Mouse (Mus musculus): ENCODE measurements around the gene Strn4. TPM values are rescaled to one million over a fixed set of nuclear protein-coding genes. Genes with fewer than 3 reads are reported as not detected.

The Strn4 gene
- polyA plus RNA-seq, 1 experiment from 2014 or later: 155 TPM

DNA sequence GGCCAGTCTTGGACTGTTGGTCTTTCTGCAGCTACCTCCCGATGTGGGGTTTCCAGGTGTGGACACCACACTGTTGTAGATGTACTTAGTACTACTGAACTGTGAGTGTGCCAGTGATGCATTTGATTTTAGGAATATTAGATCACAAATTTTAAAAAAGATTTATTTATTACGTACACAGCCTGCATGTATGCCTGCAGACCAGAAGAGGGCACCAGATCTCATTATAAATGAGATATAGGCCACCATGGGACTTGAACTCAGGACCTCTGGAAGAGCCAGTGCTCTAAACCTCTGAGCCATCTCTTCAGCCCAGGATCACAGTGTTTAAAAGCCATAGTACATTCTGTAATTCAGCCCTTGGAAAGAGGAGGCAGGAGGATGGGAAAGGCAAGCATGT is 3.2 kb upstream of the Strn4 start:
- H3K27me3 ChIP-seq: peaks cover 28% of the 10 kb centered on the region
- H3K9ac ChIP-seq: peak overlapping the region; percentile 13; the same call in 1 of the 2 replicates
- WGBS: 74% methylated on average over 2 of the region's 2 CpGs
- no peaks in the 10 kb centered on the region for H3K9me3 ChIP-seq
- H3K27ac ChIP-seq (replicated peaks): no peak overlapping the region
- H3K36me3 ChIP-seq: peaks cover 26% of the 10 kb centered on the region
- peak overlapping the region; percentile 70; the same call in 1 of the 2 replicates for H3K4me2 ChIP-seq
- no peak overlapping the region for H3K4me3 ChIP-seq
- H3K4me1 ChIP-seq (replicated peaks): peaks cover 71% of the 10 kb centered on the region
- ATAC-seq (ENCODE audit: low read depth): no peak

GRCm38 (mm10) chr7:16816078-16816474 is 387 bp downstream of the Strn4 start:
- H3K4me1 ChIP-seq (replicated peaks): peaks cover 90% of the 10 kb centered on the region
- ATAC-seq (ENCODE audit: low read depth): peak; percentile 69
- H3K4me2 ChIP-seq: peak overlapping the region; percentile 94
- peak overlapping the region; percentile 99 for H3K9ac ChIP-seq
- H3K27ac ChIP-seq (replicated peaks): peak overlapping the region; percentile 100
- H3K27me3 ChIP-seq: peaks cover 22% of the 10 kb centered on the region
- H3K4me3 ChIP-seq: peak overlapping the region; percentile 97
- H3K36me3 ChIP-seq: 0 out of 2 replicates have a peak, but pooled peaks cover 4% of the 10 kb centered on the region
- no peaks in the 10 kb centered on the region for H3K9me3 ChIP-seq
- under 1% methylated on average over 38 of the region's 55 CpGs for WGBS

DNA sequence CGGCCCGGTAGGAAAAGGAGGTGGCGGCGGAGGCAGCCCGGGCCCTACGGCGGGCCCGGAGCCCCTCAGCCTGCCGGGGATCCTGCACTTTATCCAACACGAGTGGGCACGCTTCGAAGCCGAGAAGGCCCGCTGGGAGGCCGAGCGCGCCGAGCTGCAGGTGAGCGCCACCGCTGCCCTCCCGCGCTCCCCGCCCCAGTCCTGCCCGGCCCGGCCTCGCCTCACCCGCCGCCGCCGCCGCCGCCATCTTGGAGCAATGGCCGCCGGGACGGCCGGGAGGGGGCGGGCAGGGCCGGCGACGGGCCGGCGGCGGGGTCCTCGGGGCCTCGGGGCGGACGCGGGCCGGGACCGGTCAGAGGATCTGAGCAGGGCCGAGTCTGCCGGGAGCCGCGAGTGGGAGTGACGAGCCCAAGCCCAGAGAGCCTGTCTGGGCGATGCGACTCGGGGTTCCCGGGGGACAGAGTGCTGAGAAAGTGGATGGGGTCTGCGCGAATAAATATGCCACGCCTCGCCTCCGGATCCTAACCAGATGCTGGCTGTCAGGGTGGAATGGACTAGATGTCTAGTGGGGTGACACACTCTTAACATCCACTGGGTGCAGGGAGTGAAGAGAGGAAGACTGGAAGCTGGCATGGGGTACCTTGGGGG is 910 bp downstream of the Strn4 start, which contains the start of gene Fkrp:
Gene Fkrp, minus strand, starts transcription at position 258 of the 648 bp plus-strand sequence.
- H3K9me3 ChIP-seq: no peaks in the 10 kb centered on the region
- under 1% methylated on average over 50 of the region's 64 CpGs for WGBS
- H3K36me3 ChIP-seq: 0 out of 2 replicates have a peak, but pooled peaks cover 4% of the 10 kb centered on the region
- peak within 1 kb of the TSS; percentile 100 for H3K27ac ChIP-seq (replicated peaks)
- peaks cover 90% of the 10 kb centered on the region for H3K4me1 ChIP-seq (replicated peaks)
- peak within 1 kb of the TSS; percentile 97 for H3K4me3 ChIP-seq
- H3K9ac ChIP-seq: peak within 1 kb of the TSS; percentile 99
- H3K27me3 ChIP-seq: peaks cover 18% of the 10 kb centered on the region
- peak within 1 kb of the TSS; percentile 94 for H3K4me2 ChIP-seq
- peak; percentile 37 for ATAC-seq (ENCODE audit: low read depth)

- H3K27me3 ChIP-seq: peaks cover 7% of the 10 kb centered on the region
- WGBS: 39% methylated on average over 3 of the region's 3 CpGs
- no peak for ATAC-seq (ENCODE audit: low read depth)
These were observed 2.0 kb downstream of the Strn4 start for GRCm38 (mm10) chr7:16817693-16818092.

GRCm38 (mm10) chr7:16819794-16820193 is 4.1 kb downstream of the Strn4 start:
- no peaks in the 10 kb centered on the region for H3K27me3 ChIP-seq
- peaks cover 25% of the 10 kb centered on the region for H3K36me3 ChIP-seq
- H3K9me3 ChIP-seq: no peaks in the 10 kb centered on the region
- peak overlapping the region; percentile 18 for H3K4me2 ChIP-seq
- WGBS: 79% methylated on average over 5 of the region's 5 CpGs
- no peak for ATAC-seq (ENCODE audit: low read depth)
- 0 out of 2 replicates have a peak overlapping the region, but pooled peaks have one; percentile 26 for H3K9ac ChIP-seq
- peaks cover 79% of the 10 kb centered on the region for H3K4me1 ChIP-seq (replicated peaks)
- H3K4me3 ChIP-seq: no peak overlapping the region
- 0 out of 2 replicates have a peak overlapping the region, but pooled peaks have one; percentile 19 for H3K27ac ChIP-seq (replicated peaks)

More at GRCm38 (mm10) chr7:16817693-16818092, 2.0 kb downstream of the Strn4 start:
- Histone ChIP-seq H3K4me3 (peak overlapping the region; percentile 97), H3K4me1 (replicated peaks) (peaks cover 90% of the 10 kb centered on the region), H3K4me2 (peak overlapping the region; percentile 94), H3K9me3 (no peaks in the 10 kb centered on the region), H3K27ac (replicated peaks) (peak overlapping the region; percentile 100), H3K36me3 (peaks cover 9% of the 10 kb centered on the region; the same call in 1 of the 2 replicates), H3K9ac (peak overlapping the region; percentile 99)

GRCm38 (mm10) chr7:16820271-16820763 is 4.6 kb downstream of the Strn4 start:
- no peak for ATAC-seq (ENCODE audit: low read depth)
- H3K27ac ChIP-seq (replicated peaks): peak overlapping the region; percentile 19; the same call in 1 of the 2 replicates
- H3K9ac ChIP-seq: 0 out of 2 replicates have a peak overlapping the region, but pooled peaks have one; percentile 38
- H3K9me3 ChIP-seq: no peaks in the 10 kb centered on the region
- no peaks in the 10 kb centered on the region for H3K27me3 ChIP-seq
- peak overlapping the region; percentile 18; the same call in 1 of the 2 replicates for H3K4me2 ChIP-seq
- WGBS: 78% methylated on average over 5 of the region's 5 CpGs
- peaks cover 74% of the 10 kb centered on the region for H3K4me1 ChIP-seq (replicated peaks)
- H3K4me3 ChIP-seq: no peak overlapping the region
- peaks cover 30% of the 10 kb centered on the region for H3K36me3 ChIP-seq

DNA sequence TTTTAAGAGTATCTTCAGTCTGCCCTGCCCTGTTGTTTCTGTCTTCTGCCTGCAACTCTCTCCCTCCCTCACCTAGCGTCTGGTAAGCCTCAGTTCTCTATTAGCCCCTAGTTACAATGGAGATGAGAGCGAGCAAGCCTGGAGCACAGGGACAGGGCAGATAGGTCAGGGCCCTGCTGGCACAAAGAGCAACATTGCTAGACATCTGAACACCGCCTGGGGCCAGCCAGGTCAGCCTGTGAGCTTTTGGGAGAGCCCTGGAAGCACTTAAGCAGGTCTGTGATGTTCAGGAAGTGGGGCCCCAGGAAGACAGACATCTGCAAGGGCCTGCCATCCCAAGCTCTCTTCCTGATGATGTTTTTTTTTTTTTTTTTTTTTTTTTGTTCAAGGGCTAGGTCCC is 5.4 kb downstream of the Strn4 start:
- Histone ChIP-seq H3K4me1 (replicated peaks) (peaks cover 70% of the 10 kb centered on the region), H3K9ac (peak overlapping the region; percentile 52; the same call in 1 of the 2 replicates), H3K9me3 (no peaks in the 10 kb centered on the region), H3K4me2 (no peak overlapping the region), H3K27me3 (no peaks in the 10 kb centered on the region), H3K4me3 (no peak overlapping the region), H3K36me3 (peaks cover 38% of the 10 kb centered on the region), H3K27ac (replicated peaks) (0 out of 2 replicates have a peak overlapping the region, but pooled peaks have one; percentile 9)
- no peak for ATAC-seq (ENCODE audit: low read depth)
- 43% methylated on average over 3 of the region's 3 CpGs for WGBS

- Histone ChIP-seq H3K27ac (replicated peaks) (peak overlapping the region; percentile 28; the same call in 1 of the 2 replicates), H3K9me3 (no peaks in the 10 kb centered on the region), H3K4me3 (no peak overlapping the region), H3K4me2 (no peak overlapping the region), H3K36me3 (peaks cover 44% of the 10 kb centered on the region), H3K4me1 (replicated peaks) (peaks cover 74% of the 10 kb centered on the region), H3K27me3 (no peaks in the 10 kb centered on the region), H3K9ac (no peak overlapping the region)
- WGBS: 77% methylated on average over 4 of the region's 4 CpGs
- no peak for ATAC-seq (ENCODE audit: low read depth)
These were observed 6.0 kb downstream of the Strn4 start for GRCm38 (mm10) chr7:16821669-16822101.

DNA sequence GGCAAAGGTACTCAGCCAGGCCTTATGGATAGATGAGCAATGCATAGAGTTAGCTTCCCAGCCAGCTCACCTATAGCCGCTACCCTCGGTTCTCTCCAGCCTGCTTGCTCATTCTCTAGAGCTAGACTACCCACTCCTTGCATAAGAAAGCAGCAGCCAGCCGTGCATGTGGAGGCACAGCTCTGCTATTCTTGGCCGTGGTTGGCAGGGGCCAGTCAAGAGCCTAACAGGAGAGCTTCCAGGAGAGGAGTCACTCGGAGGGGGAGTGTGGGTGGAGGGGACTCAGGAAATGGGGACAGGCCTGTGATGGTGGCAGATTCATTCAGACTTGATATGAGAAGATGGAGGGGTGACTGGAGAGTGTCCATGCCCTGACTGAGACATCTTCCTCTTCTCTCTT is 8.0 kb downstream of the Strn4 start:
- Histone ChIP-seq H3K4me3 (no peak overlapping the region), H3K9ac (0 out of 2 replicates have a peak overlapping the region, but pooled peaks have one; percentile 2), H3K9me3 (no peaks in the 10 kb centered on the region), H3K4me1 (replicated peaks) (peaks cover 56% of the 10 kb centered on the region), H3K27ac (replicated peaks) (no peak overlapping the region), H3K36me3 (peaks cover 64% of the 10 kb centered on the region), H3K27me3 (no peaks in the 10 kb centered on the region), H3K4me2 (no peak overlapping the region)
- no peak for ATAC-seq (ENCODE audit: low read depth)
- 79% methylated on average over 5 of the region's 5 CpGs for WGBS

- WGBS: 83% methylated on average over 10 of the region's 10 CpGs
- no peak overlapping the region for H3K27ac ChIP-seq (replicated peaks)
- H3K9ac ChIP-seq: no peak overlapping the region
- H3K4me2 ChIP-seq: no peak overlapping the region
- peaks cover 85% of the 10 kb centered on the region for H3K36me3 ChIP-seq
- no peaks in the 10 kb centered on the region for H3K27me3 ChIP-seq
- H3K9me3 ChIP-seq: no peaks in the 10 kb centered on the region
- H3K4me3 ChIP-seq: no peak overlapping the region
- ATAC-seq (ENCODE audit: low read depth): no peak
- H3K4me1 ChIP-seq (replicated peaks): peaks cover 35% of the 10 kb centered on the region
These were observed 10.1 kb downstream of the Strn4 start for GRCm38 (mm10) chr7:16825785-16826184.

DNA sequence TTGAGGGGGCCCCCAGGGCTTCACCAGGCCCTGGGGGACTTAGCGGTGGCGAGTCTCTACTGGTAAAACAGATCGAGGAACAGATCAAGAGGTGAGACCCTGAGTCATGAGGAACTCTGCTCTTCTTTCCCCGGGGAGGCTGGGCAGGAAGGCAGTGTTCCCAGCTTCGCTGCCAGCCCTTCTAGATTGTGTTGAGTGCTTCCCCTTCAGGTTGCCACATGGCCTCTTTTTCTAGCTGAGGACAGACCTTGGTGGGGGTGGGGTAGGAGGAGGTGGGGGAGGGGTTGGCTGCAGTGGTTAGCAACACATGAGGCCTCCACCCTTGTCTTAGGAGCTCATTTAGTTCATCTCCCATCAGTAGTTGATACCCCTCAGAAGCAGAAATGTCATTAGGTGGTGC is 10.9 kb downstream of the Strn4 start:
- no peak for ATAC-seq (ENCODE audit: low read depth)

GRCm38 (mm10) chr7:16827274-16827673 is 11.6 kb downstream of the Strn4 start:
- H3K27ac ChIP-seq (replicated peaks): no peak overlapping the region
- H3K36me3 ChIP-seq: peaks cover 98% of the 10 kb centered on the region
- no peak overlapping the region for H3K4me2 ChIP-seq
- no peaks in the 10 kb centered on the region for H3K9me3 ChIP-seq
- WGBS: 78% methylated on average over 4 of the region's 4 CpGs
- no peak overlapping the region for H3K4me3 ChIP-seq
- no peak overlapping the region for H3K9ac ChIP-seq
- no peak for ATAC-seq (ENCODE audit: low read depth)
- H3K4me1 ChIP-seq (replicated peaks): peaks cover 20% of the 10 kb centered on the region
- no peaks in the 10 kb centered on the region for H3K27me3 ChIP-seq

More for the DNA sequence above, 10.9 kb downstream of the Strn4 start:
- no peak overlapping the region for H3K27ac ChIP-seq (replicated peaks)
- H3K27me3 ChIP-seq: no peaks in the 10 kb centered on the region
- no peaks in the 10 kb centered on the region for H3K9me3 ChIP-seq
- no peak overlapping the region for H3K9ac ChIP-seq
- H3K36me3 ChIP-seq: peaks cover 93% of the 10 kb centered on the region
- peaks cover 27% of the 10 kb centered on the region for H3K4me1 ChIP-seq (replicated peaks)
- no peak overlapping the region for H3K4me2 ChIP-seq
- no peak overlapping the region for H3K4me3 ChIP-seq
- WGBS: 87% methylated on average over 5 of the region's 5 CpGs
